Mouse (Mus musculus) activated CD4-positive, CD25-positive, alpha-beta regulatory T cell, adult 4 months (primary cell): ENCODE measurements around the gene Lrrtm1. TPM values are rescaled to one million over a fixed set of nuclear protein-coding genes. Genes with fewer than 3 reads are reported as not detected.

ENCODE experiments used
- ATAC-seq: one replicate; pipeline ENCODE4 v1.8.0; 2017
- polyA plus RNA-seq, 2 experiments: library from polyadenylated mRNA; unstranded; fragments of 100-300 nt; shearing (Covaris generic); gene quantifications; one replicate each; pipeline ENCODE4 v1.2.1; 2017

Lrrtm1 gene
- not detected for polyA plus RNA-seq

GRCm38 (mm10) chr6:77242601-77243406, at the start of gene Lrrtm1:
TSS of gene Lrrtm1 (plus strand) at chr6:77242689.
- no peak for ATAC-seq

GRCm38 (mm10) chr6:77196650-77197049, 45.8 kb upstream of the Lrrtm1 start:
- ATAC-seq, result no peak

GRCm38 (mm10) chr6:77199375-77199774, 43.1 kb upstream of the Lrrtm1 start:
- no peak for ATAC-seq

DNA sequence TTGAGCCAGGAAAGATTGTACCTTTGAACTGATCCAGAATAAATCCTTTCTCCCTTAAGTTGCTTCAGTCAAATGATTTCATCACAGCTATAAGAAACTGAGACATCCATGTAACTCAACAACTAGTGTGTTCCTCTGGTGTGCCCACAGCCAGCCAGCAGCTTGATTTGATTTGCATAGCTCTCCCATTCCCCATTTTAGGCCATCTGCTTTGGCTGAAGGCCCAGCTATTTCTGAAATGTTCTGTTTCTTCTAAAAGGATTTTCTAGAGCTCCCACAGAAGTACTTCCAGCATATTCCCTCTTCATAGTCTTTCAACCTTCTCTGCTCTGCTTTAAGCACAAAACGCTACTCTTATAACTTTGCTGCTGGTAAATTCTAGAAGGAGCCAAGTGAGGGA, 33.3 kb upstream of the Lrrtm1 start:
- no peak for ATAC-seq

DNA sequence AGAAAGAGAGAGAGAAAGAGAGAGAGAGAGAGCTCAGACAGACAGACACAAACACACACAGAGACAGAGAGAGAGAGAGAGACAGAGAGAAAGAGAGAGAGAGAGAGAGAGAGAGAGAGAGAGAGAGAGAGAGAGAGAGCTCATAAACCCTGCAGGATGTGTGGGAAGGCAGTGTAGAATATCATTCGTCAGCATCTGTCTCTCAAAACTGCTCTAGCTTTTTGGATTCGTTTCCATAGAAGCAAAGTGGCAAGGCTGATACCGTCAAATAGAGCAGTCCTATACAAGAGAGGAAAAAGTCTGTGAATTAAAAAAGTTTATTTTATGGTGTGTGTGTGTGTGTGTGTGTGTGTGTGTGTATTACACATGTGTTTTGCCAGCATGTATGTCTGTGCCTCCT, 32.6 kb upstream of the Lrrtm1 start:
- ATAC-seq, result no peak

DNA sequence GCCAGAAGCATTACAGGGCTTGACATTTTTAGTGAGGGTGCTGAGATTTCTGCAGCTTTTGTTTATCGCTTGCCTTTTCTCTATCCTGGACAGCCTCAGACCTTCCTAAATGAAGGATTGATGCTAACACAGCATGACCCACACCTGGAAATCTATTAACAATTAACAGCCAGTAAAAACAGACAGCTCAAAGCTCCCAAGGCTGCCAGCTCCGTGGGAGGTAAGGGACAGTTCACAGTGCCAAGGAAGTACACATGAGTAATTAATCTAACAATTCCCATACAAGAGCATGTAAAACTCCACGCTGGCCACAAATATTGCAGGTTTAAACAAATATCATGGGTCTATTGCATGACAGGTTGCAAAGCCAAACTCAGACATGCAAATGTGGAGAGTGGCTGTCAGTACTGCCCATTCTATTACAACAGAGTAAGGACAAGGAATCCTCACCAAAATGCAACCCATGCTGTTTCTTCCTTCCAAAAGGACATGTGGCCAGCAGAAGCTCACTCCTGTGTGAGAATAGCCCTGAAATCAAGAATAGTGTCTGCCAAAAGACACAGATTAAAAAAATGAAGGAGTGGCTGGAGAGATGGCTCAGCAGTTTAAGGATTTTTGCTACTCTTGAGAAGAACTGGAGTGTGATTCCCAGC, 28.6 kb upstream of the Lrrtm1 start:
- ATAC-seq, result no peak

DNA sequence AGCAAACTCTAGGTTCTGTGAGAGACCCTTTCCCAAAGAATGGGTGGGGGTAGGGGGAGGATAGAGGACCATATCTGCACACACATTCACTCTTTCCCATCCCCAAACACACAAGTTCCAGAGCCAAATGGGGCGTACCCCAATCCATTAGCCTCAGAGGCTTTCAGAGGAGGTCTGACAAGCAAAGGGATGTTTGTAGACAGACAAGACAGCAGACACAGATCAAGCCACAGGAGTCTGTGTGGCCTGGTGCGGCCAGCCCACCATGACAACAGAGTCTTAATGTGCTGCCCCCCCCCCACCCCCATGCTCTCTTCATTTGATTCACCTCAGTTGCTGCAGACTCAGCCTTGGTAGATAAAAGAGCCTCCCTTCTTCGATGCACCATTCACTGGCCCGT, 27.2 kb upstream of the Lrrtm1 start:
- ATAC-seq, result no peak

- ATAC-seq, result no peak
These were observed 23.6 kb upstream of the Lrrtm1 start for GRCm38 (mm10) chr6:77218875-77219274.

DNA sequence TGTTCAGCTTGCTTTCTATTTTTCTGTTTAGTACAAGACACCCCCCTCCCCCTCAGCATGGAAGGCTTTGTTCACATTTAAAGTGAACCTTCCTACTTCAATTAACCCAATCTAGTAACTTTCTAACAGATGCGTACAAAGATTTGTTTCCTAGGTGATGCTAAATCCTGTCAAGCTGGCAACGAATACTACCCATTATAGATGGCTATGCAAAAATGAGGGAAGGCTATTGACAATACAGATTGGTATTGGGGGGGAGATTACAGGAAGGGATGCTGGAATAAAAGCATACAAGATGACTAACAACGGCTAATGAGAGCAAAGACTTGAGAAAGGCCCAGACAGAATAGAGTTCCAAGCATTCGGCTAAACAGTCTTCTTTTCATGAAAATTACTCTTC, 21.7 kb upstream of the Lrrtm1 start:
- ATAC-seq, result no peak

DNA sequence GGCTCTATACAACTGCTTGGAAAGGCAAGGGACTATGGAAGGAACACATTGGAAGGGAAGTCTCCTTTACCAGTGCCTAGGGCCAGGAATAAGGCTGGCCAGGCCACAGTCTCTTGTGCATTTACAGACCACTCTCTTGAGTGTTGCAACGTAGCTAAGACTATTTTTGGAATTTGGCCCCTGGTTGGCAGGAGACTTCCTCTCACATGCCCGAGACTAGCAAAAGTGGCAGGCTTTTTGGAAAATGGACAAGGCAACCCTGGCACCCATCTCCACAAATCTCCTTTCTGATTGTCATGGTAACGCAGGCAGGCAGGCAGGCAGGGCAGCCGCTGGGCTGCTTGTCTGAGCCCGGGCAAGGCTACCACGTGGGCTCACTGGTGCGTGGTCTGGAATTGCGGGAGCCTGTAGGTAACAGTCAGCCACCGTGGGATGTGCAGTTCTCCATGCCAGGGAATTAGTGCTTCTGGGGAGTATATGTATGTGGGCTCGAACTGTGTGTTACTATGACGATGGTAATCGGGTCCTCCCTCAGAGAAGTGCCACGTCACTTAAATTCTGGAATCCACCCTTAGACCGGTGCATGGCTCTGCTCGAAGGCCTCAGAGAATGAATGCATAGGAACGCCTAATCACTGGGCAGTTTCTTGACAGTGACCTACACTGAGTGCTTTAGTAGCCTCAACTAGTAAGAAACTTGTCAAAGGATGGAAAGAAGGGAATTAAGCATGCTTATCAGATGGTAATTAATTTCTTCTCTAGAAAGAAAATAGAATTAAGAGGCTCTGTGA, 19.4 kb upstream of the Lrrtm1 start:
- ATAC-seq, result no peak

DNA sequence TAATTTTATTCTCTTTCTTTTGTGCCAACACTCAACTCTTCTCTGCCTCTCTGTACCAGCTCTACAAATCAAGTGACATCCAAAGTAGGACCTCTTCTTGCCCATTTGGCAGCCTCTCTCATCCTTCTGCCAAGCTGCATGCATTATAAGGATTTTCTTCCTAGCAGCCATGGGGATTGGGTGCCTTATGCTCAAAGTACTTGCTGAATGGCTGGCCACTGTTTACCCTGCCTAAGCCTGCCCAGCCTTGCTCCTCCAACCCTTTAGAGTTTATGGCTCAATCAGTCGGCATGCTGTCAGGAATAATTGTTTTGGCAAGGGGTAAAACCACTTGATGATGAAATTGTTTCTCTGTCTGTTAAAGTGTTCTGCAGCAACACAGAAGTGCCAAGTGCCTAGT, 2.1 kb upstream of the Lrrtm1 start:
- ATAC-seq, result no peak

DNA sequence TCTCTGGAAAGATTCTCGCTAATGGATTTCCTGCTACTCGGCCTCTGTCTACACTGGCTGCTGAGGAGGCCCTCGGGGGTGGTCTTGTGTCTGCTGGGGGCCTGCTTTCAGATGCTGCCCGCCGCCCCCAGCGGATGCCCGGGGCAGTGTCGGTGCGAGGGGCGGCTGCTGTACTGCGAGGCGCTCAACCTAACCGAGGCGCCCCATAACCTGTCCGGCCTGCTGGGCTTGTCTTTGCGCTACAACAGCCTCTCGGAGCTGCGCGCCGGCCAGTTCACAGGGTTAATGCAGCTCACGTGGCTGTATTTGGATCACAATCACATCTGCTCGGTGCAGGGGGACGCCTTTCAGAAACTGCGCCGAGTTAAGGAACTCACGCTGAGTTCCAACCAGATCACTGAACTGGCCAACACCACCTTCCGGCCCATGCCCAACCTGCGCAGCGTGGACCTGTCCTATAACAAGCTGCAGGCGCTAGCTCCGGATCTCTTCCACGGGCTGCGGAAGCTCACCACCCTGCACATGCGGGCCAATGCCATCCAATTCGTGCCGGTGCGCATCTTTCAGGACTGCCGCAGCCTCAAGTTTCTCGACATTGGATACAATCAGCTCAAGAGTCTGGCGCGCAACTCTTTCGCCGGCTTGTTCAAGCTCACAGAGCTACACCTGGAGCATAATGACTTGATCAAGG, 1.2 kb downstream of the Lrrtm1 start:
- ATAC-seq, result no peak

DNA sequence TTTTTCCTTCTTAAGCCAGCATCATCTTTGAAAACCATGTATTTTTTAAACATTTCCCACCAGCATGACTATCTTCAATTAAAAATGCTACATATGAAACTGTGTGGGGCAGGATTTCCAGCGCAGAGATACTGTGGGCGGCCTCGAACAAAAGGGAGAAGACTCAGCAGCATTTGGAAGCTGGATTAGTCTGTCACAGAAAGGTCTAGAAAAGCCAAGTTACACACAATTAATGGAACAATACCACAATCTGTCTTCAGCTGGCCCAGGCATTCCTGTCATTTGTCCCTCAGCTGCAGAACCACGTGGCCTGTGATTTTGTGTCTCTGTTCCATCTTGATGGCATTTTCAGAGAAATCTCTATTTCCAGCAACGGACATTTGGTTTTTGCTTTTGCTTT, 11.0 kb downstream of the Lrrtm1 start:
- no peak for ATAC-seq

GRCm38 (mm10) chr6:77256348-77256747, 13.9 kb downstream of the Lrrtm1 start:
- no peak for ATAC-seq

DNA sequence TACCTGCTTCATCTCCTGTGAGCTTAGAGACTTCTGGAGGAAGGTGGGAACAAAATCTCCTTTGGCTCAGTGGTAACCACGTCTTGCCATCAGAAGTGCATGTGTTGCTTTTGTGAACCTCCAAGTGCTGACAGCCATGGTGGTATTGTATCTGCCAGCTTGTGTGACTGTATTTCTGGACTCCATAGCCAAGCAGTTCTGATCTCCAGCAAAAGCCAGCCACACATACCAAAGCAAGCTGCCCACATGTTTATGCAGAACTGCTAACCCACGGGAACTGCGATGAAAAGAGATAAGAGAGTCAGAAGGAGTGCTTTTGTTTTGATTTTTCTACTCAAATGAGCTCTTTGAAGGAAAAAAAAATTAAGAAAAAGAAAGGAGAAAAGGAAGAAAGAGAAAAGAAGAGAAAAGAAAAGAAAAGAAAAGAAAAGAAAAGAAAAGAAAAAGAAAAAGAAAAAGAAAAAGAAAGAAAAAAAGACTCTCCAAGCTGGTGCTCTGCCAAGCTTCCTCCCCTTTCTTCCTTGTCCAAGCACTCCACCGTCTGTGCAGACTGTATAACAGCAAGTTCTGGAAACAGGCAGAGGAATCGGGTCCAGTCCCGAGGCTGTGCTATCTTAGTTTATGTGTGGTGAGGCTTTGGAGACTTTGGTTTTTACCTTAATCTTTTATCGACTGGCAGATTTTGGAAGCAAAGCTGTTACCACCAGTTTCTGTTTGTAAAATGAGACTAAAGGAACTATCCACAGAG, 15.0 kb downstream of the Lrrtm1 start:
- no peak for ATAC-seq

- no peak for ATAC-seq
These were observed 22.7 kb downstream of the Lrrtm1 start for GRCm38 (mm10) chr6:77265163-77265562.

- no peak for ATAC-seq
These were observed 36.3 kb downstream of the Lrrtm1 start for GRCm38 (mm10) chr6:77278794-77279193.

DNA sequence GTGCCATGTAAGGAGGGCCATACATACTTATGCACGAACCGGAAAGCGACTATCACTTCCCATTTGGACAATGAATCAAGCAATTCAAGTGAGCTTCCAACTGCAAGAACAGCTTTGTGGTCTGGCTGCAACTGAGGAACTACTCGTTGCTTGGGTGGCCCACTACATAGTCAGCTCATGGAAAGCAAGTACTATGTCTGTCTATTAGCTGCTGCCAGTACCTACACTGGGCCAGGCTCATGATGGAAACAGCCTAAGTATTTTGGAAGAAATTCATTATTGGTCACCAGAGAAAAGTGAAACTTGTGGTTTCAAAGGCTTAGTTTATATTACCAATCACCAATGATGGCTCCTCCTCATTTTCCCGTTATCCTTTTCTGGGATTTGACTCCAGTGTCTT, 43.8 kb downstream of the Lrrtm1 start:
- ATAC-seq, result no peak

GRCm38 (mm10) chr6:77288402-77288801, 45.9 kb downstream of the Lrrtm1 start:
- no peak for ATAC-seq

DNA sequence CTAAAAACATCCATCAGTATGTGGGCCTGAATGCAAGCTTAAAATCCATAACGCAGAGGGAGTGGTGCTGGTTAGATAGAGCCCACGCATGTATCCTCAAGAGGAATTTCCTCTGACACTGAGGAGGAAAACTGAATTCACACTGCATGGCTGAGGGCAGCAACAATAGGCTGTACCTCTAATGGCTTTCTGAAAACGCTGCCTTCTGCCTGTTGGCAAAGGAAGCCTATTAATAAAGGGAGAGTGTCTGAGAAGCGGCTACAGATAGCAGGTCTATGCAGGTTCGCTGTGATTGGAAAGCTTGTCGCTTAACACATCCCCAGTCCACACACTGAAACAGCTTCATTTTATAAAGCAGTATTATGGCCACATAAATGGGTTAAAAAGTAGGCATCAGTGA, 48.9 kb downstream of the Lrrtm1 start:
- no peak for ATAC-seq

DNA sequence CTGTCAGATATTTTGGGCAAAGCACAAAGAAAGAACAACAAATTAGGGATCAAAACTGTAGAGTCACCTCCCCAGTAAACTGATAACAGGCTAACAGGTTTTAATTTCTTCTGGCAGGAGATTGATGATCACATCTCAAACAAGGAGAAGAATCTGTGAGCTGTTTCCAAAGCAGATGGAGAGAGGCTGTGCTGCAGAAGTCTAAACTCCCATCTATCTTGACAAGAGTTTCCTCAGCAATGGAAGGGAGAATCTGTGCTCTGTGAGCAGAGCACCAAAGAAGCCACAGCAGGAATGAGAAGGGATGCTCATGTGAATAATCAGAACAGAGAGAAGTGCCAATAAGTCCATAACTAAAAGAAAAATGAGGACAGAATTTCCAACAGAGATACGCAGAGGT, 58.8 kb downstream of the Lrrtm1 start:
- no peak for ATAC-seq

DNA sequence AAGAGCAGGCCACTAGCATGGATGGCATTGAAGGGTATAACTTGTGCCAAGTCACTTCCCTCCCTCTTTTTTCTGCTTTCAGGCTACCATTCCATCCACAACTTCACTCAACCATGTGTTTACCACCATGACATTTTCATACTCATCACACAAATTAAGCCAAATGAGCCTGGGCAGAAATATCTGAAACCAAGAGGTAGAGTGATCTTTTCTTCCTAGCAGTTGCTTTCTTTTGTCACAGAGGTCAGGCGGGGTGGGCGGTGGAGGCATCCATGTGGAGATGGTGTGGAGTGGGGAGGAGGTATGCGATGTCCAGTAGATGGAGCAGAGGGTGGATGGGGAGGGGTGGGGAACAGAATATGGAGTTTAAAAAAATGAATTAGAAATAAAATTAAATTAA, 64.3 kb downstream of the Lrrtm1 start:
- ATAC-seq, result no peak
